Mouse (Mus musculus) adrenal gland, postnatal 25 days (tissue): ENCODE results near the gene Kdm3a. TPM values are rescaled to one million over a fixed set of nuclear protein-coding genes. Genes with fewer than 3 reads are reported as not detected.

Experiments
- DNase-seq: peaks from one replicate; pipeline ENCODE4 v3.0.0; 2021; ENCODE audit warnings: mixed read lengths
- long read RNA-seq: library from polyadenylated mRNA; stranded (forward); transcript quantifications from one replicate; pipeline ENCODE4 v2.0.0, GENCODE M21; 2021
- total RNA-seq: library from RNA; stranded (reverse); gene quantifications from 2 replicates; pipeline ENCODE4 v1.2.3, GENCODE M21; 2021

Gene Kdm3a
- total RNA-seq = 38.3 and 44.2 TPM in 2 replicates
- long read RNA-seq, full-length matches to known transcripts = 1 of 10 reads
- long read RNA-seq, partial matches to known transcripts = 3 of 10 reads
- long read RNA-seq, other reads (novel, unspliced or antisense) = 6 of 10 reads

- peak; percentile 98 for DNase-seq
These were observed at the start of gene Kdm3a for GRCm38 (mm10) chr6:71632829-71633662. Gene Kdm3a, minus strand, starts transcription at chr6:71632990.

DNA sequence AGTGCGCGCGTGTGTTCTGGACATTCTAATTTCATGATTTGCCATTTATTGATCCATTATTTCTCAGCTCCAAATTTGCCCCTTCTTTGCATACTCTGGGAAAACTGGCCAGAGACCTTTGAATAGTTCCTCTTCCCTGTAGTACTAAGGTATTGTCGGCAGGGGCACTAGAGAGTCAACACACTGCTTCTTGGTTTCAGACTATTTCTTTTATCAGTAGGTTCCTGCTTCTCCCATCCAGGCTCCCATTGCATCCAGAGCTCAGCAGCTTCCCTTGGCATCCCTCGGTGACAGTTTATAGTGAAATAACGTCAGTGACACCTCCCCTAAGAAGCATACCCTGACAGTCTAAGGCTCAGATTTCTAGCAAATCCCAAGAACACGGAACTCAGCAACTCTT, 46.1 kb upstream of the Kdm3a start:
- DNase-seq = no peak

- DNase-seq = peak; percentile 52
These were observed 40.4 kb upstream of the Kdm3a start for GRCm38 (mm10) chr6:71673166-71673565.

GRCm38 (mm10) chr6:71664511-71664910, 31.7 kb upstream of the Kdm3a start:
- DNase-seq = no peak

DNA sequence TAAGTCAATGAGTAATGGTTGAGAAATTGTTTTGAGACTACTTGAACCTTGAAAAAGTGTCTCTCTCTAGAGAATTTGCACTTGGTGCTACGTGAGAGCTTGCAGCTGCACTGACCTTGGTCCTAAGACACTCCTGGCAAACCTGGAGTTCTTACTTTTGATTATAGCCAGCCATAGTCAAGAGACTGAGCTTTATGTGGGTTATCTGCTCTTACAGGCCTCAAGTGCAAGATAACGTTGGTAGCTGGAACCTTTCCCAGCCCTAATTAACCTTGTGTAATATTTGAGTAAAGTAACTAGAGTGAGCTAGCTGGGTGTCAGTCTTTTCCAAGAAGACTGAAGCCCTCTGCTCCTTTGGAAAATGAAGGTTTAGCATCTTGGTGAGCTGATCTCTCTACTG, 25.5 kb upstream of the Kdm3a start:
- DNase-seq = no peak

- DNase-seq = no peak
These were observed 23.0 kb upstream of the Kdm3a start for GRCm38 (mm10) chr6:71655835-71656234.

DNA sequence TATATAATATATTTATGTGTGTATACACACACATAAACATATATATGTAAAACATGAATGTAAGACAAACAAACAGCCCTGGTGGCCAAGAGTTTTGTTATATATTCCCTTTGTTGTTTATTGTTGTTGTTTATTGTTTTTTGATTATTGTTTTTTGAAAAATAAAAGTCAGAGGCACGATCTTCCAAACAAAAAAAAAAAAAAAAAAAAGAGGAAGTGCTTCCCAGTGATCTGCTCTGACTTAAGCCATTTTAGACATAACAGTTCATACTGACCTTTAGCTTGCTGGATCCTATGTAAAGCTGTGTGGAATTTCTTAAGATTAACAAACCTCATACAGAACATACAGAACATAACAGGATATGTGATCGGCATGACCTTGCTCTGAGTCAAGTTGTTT, 19.1 kb upstream of the Kdm3a start:
- no peak for DNase-seq

GRCm38 (mm10) chr6:71632486-71632828, 333 bp downstream of the Kdm3a start:
- no peak for DNase-seq

GRCm38 (mm10) chr6:71631706-71632461, 906 bp downstream of the Kdm3a start:
- DNase-seq = peak; percentile 47

- DNase-seq = no peak
These were observed 1.6 kb downstream of the Kdm3a start for GRCm38 (mm10) chr6:71631196-71631595.

- no peak for DNase-seq
These were observed 5.5 kb downstream of the Kdm3a start for GRCm38 (mm10) chr6:71627325-71627724.

DNA sequence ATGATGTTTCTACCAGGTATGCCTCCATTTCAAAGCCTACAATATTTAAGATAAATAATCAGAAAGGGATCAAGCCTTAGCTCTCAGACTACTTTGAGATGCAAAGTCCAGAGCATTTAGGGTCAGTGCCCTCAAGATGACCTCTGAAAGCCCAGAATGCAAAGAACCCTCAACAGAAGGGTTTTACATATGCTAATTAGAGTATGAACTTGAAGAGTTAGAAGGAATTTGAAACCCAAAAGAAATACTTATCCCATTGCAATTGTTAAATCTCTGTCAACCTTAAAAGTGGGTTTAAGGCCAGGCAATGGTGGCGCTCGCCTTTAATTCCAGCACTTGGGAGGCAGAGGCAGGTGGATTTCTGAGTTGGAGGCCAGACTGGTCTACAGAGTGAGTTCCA, 6.8 kb downstream of the Kdm3a start:
- no peak for DNase-seq

DNA sequence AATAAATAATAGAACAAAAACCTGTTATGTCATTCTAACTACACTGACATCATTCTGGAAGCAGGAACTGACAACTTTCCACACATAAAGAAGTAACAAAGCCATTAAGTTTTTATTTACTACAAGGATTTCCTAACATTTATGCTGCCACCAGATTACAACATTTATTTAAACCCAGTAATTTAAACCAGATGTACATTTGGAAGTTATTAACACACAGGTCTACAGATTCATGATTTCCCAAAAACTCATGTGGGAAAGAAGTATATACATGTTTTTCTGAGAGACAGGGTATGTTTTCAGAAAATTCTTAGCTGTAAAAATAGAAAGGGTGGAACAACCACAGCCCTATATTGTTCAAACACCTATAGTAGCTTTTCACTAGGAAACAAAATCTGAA, 8.1 kb downstream of the Kdm3a start:
- DNase-seq = no peak

GRCm38 (mm10) chr6:71621981-71622380, 10.8 kb downstream of the Kdm3a start:
- peak; percentile 22 for DNase-seq

GRCm38 (mm10) chr6:71621551-71621950, 11.2 kb downstream of the Kdm3a start:
- DNase-seq = no peak

GRCm38 (mm10) chr6:71616959-71617358, 15.8 kb downstream of the Kdm3a start:
- no peak for DNase-seq

- no peak for DNase-seq
These were observed 19.6 kb downstream of the Kdm3a start for GRCm38 (mm10) chr6:71613225-71613624.

DNA sequence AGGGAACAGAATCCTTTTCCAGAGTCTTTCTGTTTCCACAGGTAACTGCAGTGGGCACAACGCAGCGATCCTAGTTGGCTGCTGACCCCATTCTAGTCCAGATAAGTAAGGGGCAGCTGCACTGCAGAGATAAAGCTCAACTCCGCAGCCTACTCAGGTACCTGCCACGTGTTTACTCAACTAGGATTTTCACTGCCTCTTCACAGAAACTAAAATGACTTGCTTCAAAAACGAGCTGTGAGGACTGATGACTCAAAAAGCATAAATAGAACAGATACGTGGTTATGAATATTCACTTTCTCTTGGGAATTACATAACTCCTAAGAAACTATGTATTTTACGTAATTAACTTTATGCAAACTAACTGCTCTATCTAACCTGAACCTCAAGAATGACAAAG, 22.8 kb downstream of the Kdm3a start:
- no peak for DNase-seq

DNA sequence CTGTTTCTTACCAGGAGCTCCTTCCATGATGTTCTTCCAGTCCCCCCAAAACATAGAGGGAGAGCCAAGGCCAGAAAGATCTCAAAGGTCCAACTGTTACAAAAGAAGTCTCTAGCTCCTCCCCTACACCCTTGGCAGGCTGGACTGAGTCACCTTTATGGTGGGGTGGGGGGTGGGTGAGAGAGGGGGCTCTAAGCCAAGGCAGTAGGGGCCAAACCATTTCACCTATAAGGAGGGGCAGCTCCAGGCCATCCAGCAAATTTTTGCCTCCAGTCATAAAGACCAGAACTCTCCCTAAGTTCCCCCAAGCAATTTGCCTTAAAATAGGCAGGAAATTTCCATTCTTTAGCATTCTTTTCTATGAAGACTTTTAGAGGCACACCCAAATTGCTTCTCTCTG, 23.8 kb downstream of the Kdm3a start:
- no peak for DNase-seq

- no peak for DNase-seq
These were observed 25.0 kb downstream of the Kdm3a start for GRCm38 (mm10) chr6:71607756-71608155.

- DNase-seq = peak; percentile 7
These were observed 42.6 kb downstream of the Kdm3a start for GRCm38 (mm10) chr6:71590154-71590553.

- no peak for DNase-seq
These were observed 43.4 kb downstream of the Kdm3a start for GRCm38 (mm10) chr6:71589401-71589800.

- no peak for DNase-seq
These were observed 49.6 kb downstream of the Kdm3a start for GRCm38 (mm10) chr6:71583198-71583597.
